Comparison of ENCODE assay signal across 11 mouse cellular contexts in genomic region chr15:31258693-31259439, GRCm38 (mm10). TPM values are rescaled to one million over a fixed set of nuclear protein-coding genes. Genes with fewer than 3 reads are reported as not detected.
DNase-seq lines count a peak whose midpoint lies in the region; ATAC-seq and TF ChIP-seq lines count a peak whose summit lies in the region.
"Had no signal": no experiment of that assay in that cellular context is flagged by ENCODE, and none has a peak within 500 bp of the region (broad histone marks: within the 10 kb centered on the region; RNA-seq: fewer than 3 reads in every experiment).

No protein-coding gene starts in this region.

- peak; percentile 33; the same call in 1 of the 2 replicates for TF ChIP-seq CTCF in cortical plate, adult 2 months (IDR thresholded peaks at IDR 0.05; ENCODE audit: extremely low read depth, insufficient read depth, low read length)

- peak; percentile 33; the same call in 1 of the 2 replicates for ATAC-seq in kidney, embryonic 14.5 days (ENCODE audit: low FRiP score, low TSS enrichment)
- no peak for ATAC-seq in stomach, embryonic 15.5 days (ENCODE audit: insufficient read depth, low FRiP score, low read depth)

- no peak overlapping the region for H3K4me3 ChIP-seq in kidney, embryonic 14.5 days (ENCODE audit: low read length)
- no peak overlapping the region for H3K4me3 ChIP-seq in cortical plate, adult 2 months (ENCODE audit: insufficient read depth, low read length)
- H3K4me3 ChIP-seq in stomach, embryonic 15.5 days (replicated peaks): no peak overlapping the region
- H3K4me3 ChIP-seq: embryonic facial prominence, embryonic 15.5 days; hindbrain, embryonic 10.5 days; neural tube, embryonic 15.5 days had no signal

- H3K27ac ChIP-seq in kidney, embryonic 14.5 days (ENCODE audit: low read depth, low read length): no peak overlapping the region
- H3K27ac ChIP-seq in cortical plate, adult 2 months (ENCODE audit: insufficient read depth, low read length): no peak overlapping the region
- H3K27ac ChIP-seq in stomach, embryonic 15.5 days: peak overlapping the region; percentile 18; the same call in 1 of the 2 replicates
- H3K27ac ChIP-seq: embryonic facial prominence, embryonic 15.5 days; hindbrain, embryonic 10.5 days; neural tube, embryonic 15.5 days had no signal

- WGBS in kidney, embryonic 14.5 days: 73% methylated on average over 18 of the region's 18 CpGs
- WGBS in stomach, embryonic 15.5 days: 68% methylated on average over 18 of the region's 18 CpGs

- H3K27me3 ChIP-seq in kidney, embryonic 14.5 days (ENCODE audit: control insufficient read depth, insufficient read depth, low read length): no peaks in the 10 kb centered on the region
- no peaks in the 10 kb centered on the region for H3K27me3 ChIP-seq in stomach, embryonic 15.5 days (replicated peaks)
- H3K27me3 ChIP-seq: embryonic facial prominence, embryonic 15.5 days; neural tube, embryonic 15.5 days had no signal

- no peak for TF ChIP-seq POLR2A in cortical plate, adult 2 months (IDR thresholded peaks at IDR 0.05; ENCODE audit: extremely low read depth, insufficient read depth, low read length)

- peaks cover 28% of the 10 kb centered on the region for H3K4me1 ChIP-seq in kidney, embryonic 14.5 days (ENCODE audit: control insufficient read depth, insufficient read depth, low read length)
- H3K4me1 ChIP-seq in cortical plate, adult 2 months (ENCODE audit: control insufficient read depth, insufficient read depth, low read length): no peaks in the 10 kb centered on the region
- H3K4me1 ChIP-seq in stomach, embryonic 15.5 days: peaks cover 12% of the 10 kb centered on the region; the same call in 1 of the 2 replicates

- DNase-seq in kidney, adult 9 months: no peak
- peak; percentile 39 for DNase-seq in ovary, postnatal 36 days (ENCODE audit: low spot score)
- no peak for DNase-seq in ovary, postnatal 14 days (ENCODE audit: low spot score)
- no peak for DNase-seq in frontal cortex, postnatal 36 days (ENCODE audit: low spot score in 2 of 2)
- DNase-seq: gastrocnemius, postnatal 10 days had no signal

- no peaks in the 10 kb centered on the region for H3K9me3 ChIP-seq in kidney, embryonic 14.5 days (ENCODE audit: control insufficient read depth, low read length)
- no peaks in the 10 kb centered on the region for H3K9me3 ChIP-seq in stomach, embryonic 15.5 days
- H3K9me3 ChIP-seq: embryonic facial prominence, embryonic 15.5 days; hindbrain, embryonic 10.5 days; neural tube, embryonic 15.5 days had no signal

- H3K9ac ChIP-seq in kidney, embryonic 14.5 days (ENCODE audit: low read depth, low read length): no peak overlapping the region
- no peak overlapping the region for H3K9ac ChIP-seq in stomach, embryonic 15.5 days
- H3K9ac ChIP-seq: embryonic facial prominence, embryonic 15.5 days; neural tube, embryonic 15.5 days had no signal

- H3K4me2 ChIP-seq in kidney, embryonic 14.5 days (replicated peaks; ENCODE audit: low read depth, low read length): no peak overlapping the region
- H3K4me2 ChIP-seq in stomach, embryonic 15.5 days: no peak overlapping the region
- H3K4me2 ChIP-seq: embryonic facial prominence, embryonic 15.5 days; neural tube, embryonic 15.5 days had no signal

- no peaks in the 10 kb centered on the region for H3K36me3 ChIP-seq in kidney, embryonic 14.5 days (ENCODE audit: control insufficient read depth, insufficient read depth, low read length)
- no peaks in the 10 kb centered on the region for H3K36me3 ChIP-seq in stomach, embryonic 15.5 days
- H3K36me3 ChIP-seq: embryonic facial prominence, embryonic 15.5 days; hindbrain, embryonic 10.5 days; neural tube, embryonic 15.5 days had no signal

RNA-seq across cellular contexts. Expression of gene Dap, which starts 34.8 kb away (rescaled TPM):
- 87.1 and 96.9 TPM in 2 replicates for polyA plus RNA-seq in kidney, embryonic 14.5 days (2014; fragmentation: Nextera tagmentation; extraction: Ambion mirVana)
- polyA plus RNA-seq in cortical plate, adult 2 months (2012; rRNA removed): 8.4 and 11.3 TPM in 2 replicates
- 112 and 130 TPM in 2 replicates for polyA plus RNA-seq in stomach, embryonic 15.5 days (2015; fragmentation: Nextera tagmentation; extraction: Ambion mirVana)
